Mouse (Mus musculus): ENCODE data around the gene Wdr24.
A peak's percentile ranks its signal among the peaks of the same experiment; 100 is the strongest.
"Not testable (repeated sequence)": the region's sequence is repeated elsewhere in the genome, so short reads cannot be mapped to it uniquely, and the experiment has no call there.

Gene Wdr24

DNA sequence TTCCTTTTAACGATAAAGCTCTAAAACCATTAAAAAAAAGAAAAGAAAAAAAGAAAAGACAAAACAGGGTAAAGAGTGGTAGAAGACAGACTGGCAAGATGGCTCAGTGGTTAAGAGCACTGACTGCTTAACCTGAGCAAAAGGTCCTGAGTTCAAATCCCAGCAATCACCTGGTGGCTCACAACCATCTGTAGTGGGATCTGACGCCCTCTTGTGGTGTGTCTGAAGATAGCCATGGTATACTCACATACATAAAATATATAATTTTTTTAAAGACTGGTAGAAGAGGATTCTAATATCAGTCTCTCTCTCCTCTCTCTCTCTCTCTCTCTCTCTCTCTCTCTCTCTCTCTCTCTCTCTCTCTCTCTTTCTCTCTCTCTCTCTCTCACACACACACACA is 16.0 kb upstream of the Wdr24 start:
- DNase-seq (ENCODE audit: low spot score in 2 of 2): not testable (repeated sequence)

DNA sequence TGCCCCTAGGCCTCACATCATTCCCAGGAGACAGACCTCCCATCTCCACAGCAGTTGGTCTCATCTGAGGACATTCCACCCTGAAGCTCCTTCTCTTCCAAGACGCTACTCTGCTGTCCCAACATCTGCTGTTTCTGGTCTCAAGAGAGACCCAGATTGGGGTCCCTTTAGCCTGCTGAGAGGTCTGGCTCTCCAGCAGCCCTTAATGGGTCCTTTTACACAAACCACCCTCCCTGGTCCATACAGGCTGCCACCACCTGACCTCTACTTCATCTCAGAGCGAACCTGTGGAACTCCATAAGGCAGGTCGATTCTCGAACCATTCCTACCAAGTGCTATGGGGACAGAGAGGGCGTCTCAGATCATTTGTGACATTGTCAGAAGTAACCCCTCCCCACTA is 15.4 kb upstream of the Wdr24 start:
- no peak for DNase-seq (ENCODE audit: low spot score in 2 of 2)

DNA sequence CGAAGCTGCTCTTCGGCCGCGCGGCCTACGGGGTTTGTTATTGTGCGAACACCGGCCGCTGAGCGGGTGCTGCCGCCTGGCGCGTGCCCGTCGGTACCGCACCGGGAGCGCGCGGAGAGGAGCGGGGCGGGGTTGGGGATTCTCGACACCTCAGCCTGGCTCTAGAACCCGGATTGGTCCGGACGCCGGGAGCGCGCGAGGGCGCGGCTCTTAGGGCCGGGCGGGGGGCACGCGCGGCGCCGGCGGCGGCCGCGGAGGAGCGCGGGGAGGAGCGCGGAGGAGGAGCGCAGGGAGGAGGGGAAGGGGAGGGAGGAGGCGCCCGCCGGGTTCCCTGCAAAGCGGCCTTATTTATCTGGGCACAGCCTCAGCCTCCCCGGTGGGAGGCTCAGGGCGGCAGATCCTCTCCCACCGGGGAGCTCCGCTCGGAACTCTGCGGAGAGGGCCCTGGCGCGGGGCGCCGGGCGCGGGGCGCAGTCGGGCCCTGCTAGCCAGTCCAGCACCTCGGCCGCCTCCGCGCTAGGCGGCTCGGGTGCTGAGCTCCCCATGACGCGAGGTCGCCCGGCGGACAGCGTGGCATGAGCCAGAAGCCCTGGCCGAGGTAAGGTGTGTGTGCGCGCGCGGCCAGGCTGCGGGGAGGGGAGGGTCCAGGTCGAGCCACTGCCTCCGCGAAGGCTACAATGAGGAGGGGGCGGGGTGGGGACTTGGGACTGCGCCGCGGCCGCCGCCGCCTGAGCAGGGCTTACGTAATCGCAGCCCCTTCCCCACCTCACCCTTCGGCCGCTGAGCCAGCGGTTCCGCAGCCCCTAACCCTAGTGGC is 14.4 kb upstream of the Wdr24 start, which contains the start of gene Fbxl16:
Fbxl16 (plus strand) TSS at position 297 of the 817 bp plus-strand sequence.
- no peak for DNase-seq (ENCODE audit: low spot score in 2 of 2)

DNA sequence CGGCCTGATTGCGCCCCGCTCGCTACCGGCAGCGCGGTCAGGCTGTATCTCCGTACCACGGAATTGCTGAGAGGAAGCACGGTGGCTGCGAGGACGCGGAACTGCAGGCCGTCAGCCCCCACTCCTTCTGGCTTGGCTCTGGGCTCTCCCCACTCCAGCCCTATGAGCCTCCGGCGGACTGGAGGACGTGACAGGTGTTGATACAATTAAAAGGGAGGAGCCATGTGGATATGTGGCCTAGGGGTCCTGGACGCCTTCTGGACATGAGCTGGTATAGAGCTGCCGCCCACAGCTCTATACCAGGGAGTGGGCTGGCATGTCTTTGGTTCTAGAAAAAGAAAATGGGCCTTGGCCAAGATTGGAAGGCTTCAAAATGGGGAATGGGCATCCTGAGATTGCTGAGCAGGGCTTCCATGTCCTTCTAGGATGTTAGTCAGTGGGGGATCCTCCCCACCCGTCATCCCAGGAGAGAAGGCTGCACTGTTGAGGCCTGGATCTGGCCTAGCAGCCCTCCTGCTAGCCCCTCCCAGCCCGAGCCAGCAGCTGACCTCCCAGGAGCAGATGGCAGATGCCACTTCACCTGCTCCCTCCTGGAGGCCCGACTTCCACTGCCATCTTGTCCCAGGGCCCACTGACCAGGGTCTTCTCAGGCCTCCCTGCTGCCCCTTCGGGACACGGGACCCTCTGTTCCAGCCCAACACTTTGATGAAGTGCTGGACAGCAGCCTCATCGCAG is 13.7 kb upstream of the Wdr24 start:
- DNase-seq (ENCODE audit: low spot score in 2 of 2): no peak

DNA sequence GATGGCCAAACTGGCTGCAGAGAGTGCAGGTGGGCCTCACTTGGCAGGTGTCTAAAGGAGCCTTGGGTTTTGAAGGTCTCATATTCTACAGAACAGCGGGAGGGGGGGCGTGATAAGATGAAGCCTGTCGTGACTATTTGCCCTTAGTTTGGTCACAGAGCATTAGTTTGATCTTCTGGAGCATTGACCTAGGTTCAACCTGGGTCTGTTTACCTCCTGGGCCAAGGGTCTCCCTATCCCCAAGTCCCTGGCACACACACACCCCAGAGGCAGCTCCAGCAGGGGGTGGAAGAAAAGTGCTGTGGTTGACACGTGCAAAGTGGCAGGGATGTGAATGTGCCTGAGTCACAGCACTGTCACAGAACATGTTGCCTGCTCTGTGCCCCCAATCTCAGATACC is 12.5 kb upstream of the Wdr24 start:
- DNase-seq (ENCODE audit: low spot score in 2 of 2): no peak

DNA sequence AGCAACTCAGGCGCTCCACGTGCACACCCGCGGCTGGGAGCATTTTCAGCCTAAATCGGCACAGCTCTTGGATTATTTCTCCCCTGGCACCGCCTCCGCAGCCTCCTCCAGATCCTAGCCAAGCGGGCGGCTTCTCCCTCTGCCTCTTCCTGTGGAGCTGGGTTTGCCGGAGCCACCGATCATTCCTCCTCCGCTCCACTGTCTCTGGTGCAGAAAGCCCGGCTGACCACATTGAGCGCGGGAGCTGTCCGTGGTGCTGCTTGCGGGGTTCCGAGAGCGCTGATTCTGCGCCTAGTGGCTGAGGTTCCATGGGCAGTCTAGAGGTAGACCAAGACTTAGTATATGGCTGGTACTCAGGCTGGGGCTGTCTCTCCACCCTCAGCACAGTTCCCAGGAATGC is 10.0 kb upstream of the Wdr24 start:
- peak; percentile 61 to 77 for DNase-seq (ENCODE audit: low spot score in 2 of 2)

DNA sequence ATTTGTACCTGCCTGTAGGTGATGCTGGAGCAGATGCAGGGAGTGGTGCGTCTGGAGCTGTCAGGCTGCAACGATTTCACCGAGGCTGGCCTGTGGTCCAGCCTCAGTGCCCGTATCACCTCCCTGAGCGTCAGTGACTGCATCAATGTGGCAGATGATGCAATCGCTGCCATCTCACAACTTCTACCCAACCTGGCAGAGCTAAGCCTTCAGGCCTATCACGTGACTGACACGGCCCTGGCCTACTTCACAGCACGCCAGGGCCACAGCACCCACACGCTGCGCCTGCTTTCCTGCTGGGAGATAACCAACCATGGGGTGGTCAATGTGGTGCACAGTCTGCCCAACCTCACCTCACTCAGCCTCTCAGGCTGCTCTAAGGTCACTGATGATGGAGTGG is 5.8 kb upstream of the Wdr24 start:
- DNase-seq (ENCODE audit: low spot score in 2 of 2): no peak

DNA sequence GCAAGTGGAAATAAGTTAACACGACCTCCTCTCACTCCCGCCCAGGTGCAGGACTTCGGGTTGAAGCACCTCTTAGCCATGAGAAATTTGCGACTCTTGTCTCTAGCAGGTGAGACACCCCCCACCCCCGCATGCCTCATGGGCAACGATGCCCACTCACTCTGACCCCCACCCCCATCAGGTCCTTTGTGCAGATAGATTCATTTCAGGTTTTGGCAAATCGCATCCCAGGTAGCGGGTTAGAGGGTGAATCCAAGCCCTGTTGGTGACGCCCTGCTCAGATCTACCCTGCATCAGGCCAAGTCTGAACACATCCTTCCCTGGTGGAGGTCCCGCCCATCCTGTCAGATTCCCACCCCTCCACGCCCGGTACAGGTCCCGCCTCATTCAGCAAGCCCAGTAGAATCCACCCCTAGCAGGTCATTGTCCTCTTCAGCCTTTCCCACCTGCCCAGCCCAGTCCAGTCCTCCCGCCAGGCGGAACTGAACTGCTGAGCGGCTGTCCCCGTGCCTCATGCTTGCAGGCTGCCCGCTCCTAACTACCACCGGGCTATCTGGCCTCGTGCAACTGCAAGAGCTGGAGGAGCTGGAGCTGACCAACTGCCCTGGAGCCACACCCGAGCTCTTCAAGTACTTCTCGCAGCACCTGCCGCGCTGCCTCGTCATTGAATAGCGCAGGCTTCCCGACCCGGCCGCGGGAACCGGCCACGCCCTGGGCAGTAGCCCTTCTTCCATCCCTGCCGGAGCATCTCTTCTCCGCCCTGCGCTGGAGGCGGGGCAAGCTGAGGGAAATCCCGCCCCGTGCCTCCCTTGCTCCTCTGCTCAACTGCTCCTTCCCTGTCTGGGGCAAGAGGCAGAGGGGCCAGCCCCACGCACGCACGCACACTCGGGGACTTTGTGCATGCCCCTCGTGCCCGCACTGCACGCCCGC is 4.3 kb upstream of the Wdr24 start:
- no peak for DNase-seq (ENCODE audit: low spot score in 2 of 2)

DNA sequence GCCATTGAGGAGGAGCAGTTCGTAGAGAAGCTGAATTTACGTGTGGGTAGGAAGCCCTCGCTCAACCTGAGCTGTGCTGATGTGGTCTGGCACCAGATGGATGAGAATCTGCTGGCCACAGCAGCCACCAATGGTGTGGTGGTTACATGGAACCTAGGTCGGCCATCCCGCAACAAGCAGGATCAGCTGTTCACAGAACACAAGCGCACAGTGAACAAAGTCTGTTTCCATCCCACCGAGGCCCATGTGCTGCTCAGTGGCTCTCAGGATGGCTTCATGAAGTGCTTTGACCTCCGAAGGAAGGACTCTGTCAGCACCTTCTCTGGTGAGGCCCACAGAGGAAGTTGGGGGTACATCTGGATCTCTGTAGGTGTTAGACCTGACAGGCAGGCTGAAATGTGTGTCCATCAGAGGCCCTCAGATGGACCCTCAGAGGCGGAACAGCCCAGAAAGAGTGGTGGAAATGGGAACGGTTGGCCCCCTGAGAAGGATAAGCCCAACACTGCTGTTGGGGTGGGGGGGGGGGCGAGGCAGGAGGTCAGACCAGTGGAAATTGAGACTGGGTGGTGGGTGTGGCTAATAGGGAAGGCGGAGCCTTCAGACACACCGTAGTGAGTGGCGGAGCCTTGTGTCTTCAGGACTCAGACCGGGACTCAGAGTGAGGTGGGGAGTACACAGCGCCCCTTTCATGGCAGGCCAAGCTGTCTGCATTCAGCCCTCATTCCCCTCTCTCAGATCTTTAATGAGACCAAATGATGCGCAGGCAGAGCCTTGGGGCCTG is 1.1 kb downstream of the Wdr24 start:
- DNase-seq (ENCODE audit: low spot score in 2 of 2): no peak

DNA sequence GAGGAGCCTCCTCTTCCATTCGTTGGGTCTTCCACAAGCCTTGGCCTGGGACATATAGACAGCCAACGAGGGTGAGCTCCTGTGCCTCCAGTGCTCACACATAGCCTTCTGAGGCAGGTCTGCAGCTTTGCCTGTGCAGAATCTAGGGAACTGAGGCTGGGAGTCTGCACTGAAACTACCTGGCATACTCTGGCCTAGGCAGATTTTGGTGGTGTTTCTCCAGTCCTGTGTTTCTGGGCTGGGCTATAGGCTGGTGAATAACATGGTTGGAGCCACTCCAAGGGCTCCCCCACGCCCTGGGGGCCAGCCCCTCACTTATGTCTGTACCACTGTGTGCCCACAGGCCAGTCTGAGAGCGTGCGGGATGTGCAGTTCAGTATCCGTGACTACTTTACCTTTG is 1.9 kb downstream of the Wdr24 start:
- no peak for DNase-seq (ENCODE audit: low spot score in 2 of 2)

DNA sequence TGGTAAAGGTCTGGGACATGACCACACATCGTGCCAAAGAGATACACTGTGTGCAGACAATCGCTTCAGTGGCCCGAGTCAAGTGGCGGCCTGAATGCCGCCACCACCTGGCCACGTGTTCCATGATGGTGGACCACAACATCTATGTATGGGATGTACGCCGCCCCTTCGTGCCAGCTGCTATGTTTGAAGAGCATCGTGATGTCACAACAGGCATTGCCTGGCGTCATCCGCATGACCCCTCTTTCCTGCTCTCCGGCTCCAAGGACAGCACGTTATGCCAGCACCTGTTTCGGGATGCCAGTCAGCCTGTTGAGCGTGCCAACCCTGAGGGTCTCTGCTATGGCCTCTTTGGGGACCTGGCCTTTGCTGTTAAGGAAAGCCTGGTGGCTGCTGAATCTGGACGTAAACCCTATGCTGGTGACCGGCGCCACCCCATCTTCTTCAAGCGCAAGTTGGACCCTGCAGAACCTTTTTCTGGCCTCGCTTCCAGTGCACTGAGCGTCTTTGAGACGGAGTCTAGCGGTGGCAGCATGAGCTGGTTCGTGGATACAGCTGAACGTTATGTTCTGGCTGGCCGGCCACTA is 2.6 kb downstream of the Wdr24 start:
- DNase-seq (ENCODE audit: low spot score in 2 of 2): no peak

DNA sequence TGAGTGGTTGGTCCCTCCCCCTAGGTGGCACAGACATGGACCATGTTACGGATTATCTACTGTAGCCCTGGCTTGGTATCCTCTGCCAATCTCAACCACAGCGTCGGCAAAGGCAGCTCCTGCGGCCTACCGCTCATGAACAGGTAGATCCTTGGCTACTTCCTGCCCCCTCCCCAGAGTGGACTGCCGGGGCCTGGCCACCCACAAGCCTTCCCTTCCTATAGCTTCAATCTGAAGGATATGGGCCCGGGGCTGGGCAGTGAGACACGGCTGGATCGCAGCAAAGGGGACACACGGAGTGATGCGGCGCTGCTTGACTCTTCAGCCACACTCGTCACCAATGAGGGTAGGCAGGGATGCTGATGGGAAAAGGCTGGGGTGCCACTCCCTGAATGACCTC is 3.6 kb downstream of the Wdr24 start:
- DNase-seq (ENCODE audit: low spot score in 2 of 2): no peak

DNA sequence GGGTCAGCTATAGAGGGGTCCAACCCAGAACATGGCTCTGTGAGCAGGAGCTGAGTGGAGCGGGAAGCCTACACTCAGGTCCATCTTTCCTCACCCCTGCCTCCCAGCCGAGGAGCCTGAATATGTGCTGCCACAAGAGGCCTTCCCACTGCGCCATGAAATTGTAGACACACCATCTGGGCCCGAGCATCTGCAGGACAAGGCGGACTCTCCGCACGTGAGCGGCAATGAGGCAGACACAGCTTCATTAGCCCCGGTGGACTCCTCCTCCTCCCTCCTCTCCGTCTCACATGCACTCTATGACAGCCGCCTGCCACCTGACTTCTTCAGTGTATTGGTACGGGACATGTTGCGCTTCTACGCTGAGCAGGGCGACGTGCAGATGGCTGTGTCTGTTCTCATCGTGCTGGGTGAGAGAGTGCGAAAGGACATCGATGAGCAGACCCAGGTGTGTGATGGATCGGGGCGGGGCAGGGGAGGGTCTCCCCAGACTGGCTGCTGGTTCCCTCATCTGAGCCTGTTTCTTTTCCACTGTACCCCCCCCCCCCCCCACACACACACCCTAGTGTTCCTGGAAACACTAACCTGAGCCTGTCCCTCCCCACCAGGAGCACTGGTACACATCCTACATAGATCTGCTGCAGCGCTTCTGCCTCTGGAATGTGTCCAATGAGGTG is 4.3 kb downstream of the Wdr24 start:
- no peak for DNase-seq (ENCODE audit: low spot score in 2 of 2)

DNA sequence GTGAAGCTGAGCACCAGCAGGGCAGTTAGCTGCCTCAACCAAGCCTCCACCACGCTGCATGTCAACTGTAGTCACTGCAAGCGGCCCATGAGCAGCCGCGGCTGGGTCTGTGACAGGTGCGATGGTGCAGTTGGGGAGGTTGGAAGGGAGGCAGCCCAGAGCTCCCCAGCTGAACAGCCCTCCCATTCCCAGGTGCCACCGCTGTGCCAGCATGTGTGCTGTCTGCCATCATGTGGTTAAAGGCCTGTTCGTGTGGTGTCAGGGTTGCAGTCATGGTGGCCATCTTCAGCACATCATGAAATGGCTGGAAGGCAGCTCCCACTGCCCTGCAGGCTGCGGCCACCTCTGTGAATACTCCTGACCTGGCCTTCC is 4.8 kb downstream of the Wdr24 start:
- no peak for DNase-seq (ENCODE audit: low spot score in 2 of 2)

DNA sequence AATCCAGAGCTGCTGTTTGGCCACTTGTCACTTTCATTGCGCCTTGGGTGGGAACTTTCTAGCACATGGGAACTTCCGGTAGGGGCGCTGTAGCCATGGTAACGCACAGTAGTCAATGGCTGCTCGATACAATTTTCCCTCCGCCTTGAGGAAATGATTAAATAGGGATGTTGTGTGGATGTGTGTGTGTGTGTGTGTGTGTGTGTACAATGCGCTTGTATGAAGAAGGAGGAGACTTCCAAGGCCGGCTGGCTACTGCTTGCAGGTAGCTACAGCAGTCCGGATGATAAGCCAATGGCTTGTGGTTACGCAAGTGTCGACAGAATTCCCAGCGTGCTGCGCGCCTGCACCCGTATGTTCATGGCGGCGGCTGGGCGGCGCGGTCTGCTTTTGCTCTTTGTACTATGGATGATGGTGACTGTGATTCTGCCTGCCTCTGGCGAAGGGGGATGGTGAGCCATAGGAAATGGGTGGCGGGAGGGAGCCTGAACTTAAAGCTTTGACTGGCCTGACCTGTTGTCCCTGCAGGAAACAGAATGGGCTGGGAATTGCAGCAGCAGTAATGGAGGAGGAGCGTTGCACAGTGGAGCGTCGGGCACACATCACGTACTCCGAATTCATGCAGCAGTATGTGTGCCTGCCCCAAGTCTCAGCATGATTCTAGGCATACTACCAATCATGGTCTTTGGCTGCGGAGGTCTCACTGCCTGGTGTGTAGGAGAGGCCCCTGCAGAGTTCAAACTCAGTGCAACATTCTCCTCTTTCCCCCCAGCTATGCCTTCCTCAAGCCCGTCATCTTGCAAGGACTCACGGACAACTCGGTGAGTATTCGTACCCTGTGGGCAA is 5.5 kb downstream of the Wdr24 start, which contains the start of gene Jmjd8:
Jmjd8 (plus strand) TSS at position 156 of the 846 bp plus-strand sequence.
- DNase-seq (ENCODE audit: low spot score in 2 of 2): peak; percentile 48 to 61

DNA sequence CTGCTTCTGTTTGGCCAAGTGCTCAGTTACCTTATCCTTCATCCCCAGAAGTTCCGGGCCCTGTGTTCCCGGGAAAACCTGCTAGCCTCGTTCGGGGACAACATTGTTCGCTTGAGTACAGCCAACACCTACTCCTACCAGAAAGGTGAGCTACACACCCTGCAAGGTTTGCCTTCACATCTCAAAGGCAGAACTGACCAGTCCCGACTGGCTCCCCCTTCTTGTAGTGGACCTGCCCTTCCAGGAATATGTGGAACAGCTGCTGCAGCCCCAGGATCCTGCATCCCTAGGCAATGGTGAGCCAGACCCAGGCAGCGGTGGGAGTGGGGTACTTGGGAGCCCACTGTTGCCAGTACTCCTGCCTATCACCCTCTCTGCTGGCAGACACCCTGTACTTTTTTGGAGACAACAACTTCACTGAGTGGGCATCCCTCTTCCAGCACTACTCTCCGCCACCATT is 6.2 kb downstream of the Wdr24 start:
- no peak for DNase-seq (ENCODE audit: low spot score in 2 of 2)

DNA sequence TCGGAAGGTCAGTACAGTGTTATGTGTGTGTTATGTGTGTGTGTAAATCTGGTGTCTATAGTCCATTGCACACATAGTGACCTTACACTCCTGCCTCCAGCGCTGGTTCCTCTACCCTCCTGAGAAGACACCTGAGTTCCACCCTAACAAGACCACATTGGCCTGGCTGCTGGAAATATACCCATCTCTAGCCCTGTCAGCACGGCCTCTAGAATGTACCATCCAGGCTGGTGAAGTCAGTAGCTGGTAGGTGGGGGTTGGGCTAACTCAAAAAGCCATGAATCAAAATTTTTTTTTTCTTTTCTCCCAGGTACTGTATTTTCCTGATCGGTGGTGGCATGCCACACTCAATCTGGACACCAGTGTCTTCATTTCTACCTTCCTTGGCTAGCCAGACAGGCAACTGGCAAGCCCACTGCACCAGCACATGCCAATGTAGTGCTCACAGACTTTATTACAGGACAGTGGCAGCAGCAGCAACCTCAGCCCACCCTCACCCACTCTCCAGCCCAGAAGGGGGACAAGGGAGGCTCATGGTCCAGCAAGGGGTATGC is 6.8 kb downstream of the Wdr24 start:
- DNase-seq (ENCODE audit: low spot score in 2 of 2): no peak

DNA sequence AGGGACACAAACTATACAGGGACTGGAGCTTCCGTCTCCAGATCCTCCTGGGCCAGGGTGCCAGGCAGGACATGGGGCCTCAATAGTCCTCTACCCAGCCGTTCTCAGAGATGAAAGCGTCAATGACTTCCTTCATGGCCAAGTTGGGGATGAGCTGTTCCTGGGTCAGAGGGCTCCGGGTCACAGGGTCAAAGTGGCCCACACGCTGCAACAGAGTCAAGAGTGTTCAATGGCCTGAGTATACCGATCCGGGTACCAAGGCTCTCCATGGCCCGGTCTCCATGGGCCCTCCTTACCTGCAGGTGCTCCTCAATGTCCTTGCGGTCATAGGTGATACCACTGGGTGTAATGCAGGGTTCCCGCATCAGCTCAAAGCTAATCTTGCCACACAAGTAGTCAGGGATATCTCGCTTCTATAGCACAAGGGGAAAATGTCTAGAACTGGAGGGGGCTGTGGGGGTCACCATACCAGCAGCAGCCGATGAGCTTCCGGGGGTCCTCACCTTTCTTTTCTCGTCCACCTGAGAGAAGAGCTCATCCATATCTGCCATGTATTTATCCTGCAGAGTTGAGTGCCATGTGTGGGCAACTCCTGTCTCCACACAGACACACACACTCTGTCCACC is 7.5 kb downstream of the Wdr24 start:
- DNase-seq (ENCODE audit: low spot score in 2 of 2): no peak

All from spleen, postnatal 14 days (tissue).